Mouse (Mus musculus) midbrain, embryonic 12.5 days (tissue): ENCODE data around the gene Slc17a5. TPM values are rescaled to one million over a fixed set of nuclear protein-coding genes. Genes with fewer than 3 reads are reported as not detected.
A peak's percentile ranks its signal among the peaks of the same experiment; 100 is the strongest.
"Not testable (repeated sequence)": the region's sequence is repeated elsewhere in the genome, so short reads cannot be mapped to it uniquely, and the experiment has no call there.

Source experiments
- ATAC-seq: fragments of 200-750 bp; cut with Nextera tagmentation; 2 replicates; pipeline ENCODE4 v1.8.0; 2017; ENCODE audit warnings: low read depth, moderate TSS enrichment, moderate library complexity; ENCODE audit not compliant: low FRiP score
- H3K27ac ChIP-seq: fragments of 300-500 bp; sonication (generic); replicated peaks from 2 replicates; pipeline ENCODE4 v1.5.1; 2016; ENCODE audit warnings: mild to moderate bottlenecking
- H3K27me3 ChIP-seq: fragments of 300-500 bp; sonication (generic); 2 replicates; pipeline ENCODE4 v1.6.1; 2016; ENCODE audit warnings: mild to moderate bottlenecking
- H3K36me3 ChIP-seq: fragments of 300-500 bp; sonication (generic); 2 replicates; pipeline ENCODE4 v1.6.1; 2016
- H3K4me1 ChIP-seq: fragments of 300-500 bp; sonication (generic); 2 replicates; pipeline ENCODE4 v1.6.1; 2016
- H3K4me2 ChIP-seq: fragments of 300-500 bp; sonication (generic); replicated peaks from 2 replicates; pipeline ENCODE4 v1.6.1; 2016; ENCODE audit warnings: mild to moderate bottlenecking, moderate library complexity
- H3K4me3 ChIP-seq: fragments of 300-500 bp; sonication (generic); 2 replicates; pipeline ENCODE4 v1.5.1; 2016; ENCODE audit warnings: mild to moderate bottlenecking
- H3K9ac ChIP-seq: fragments of 300-500 bp; sonication (generic); replicated peaks from 2 replicates; pipeline ENCODE4 v1.6.1; 2016; ENCODE audit warnings: mild to moderate bottlenecking, moderate library complexity
- H3K9me3 ChIP-seq: fragments of 300-500 bp; sonication (generic); 2 replicates; pipeline ENCODE4 v1.6.1; 2016; ENCODE audit warnings: mild to moderate bottlenecking
- WGBS: fragments of 180-500 bp; shearing (Covaris S2); methylation state at CpG from one replicate; pipeline ENCODE4 v1.1.7; 2016; 5-methylcytosine and 5-hydroxymethylcytosine counted together
- polyA plus RNA-seq: library from polyadenylated mRNA; unstranded; fragments of >200 nt; fragmentation: Nextera tagmentation; extraction: Ambion mirVana; gene quantifications from 2 replicates; pipeline ENCODE4 v1.2.1, GENCODE M21; 2016

The Slc17a5 gene
- polyA plus RNA-seq, 1 experiment from 2014 or later: 13.9 TPM

GRCm38 (mm10) chr9:78491169-78491568 lies 96.7 kb downstream of the Slc17a5 start:
- H3K9me3 ChIP-seq: no peaks in the 10 kb centered on the region
- no peaks in the 10 kb centered on the region for H3K36me3 ChIP-seq
- no peaks in the 10 kb centered on the region for H3K27me3 ChIP-seq
- peaks cover 10% of the 10 kb centered on the region for H3K4me1 ChIP-seq
- H3K9ac ChIP-seq: no peak overlapping the region
- 84% methylated on average over 3 of the region's 3 CpGs for WGBS
- no peak overlapping the region for H3K4me3 ChIP-seq
- no peak for ATAC-seq
- H3K27ac ChIP-seq: no peak overlapping the region
- H3K4me2 ChIP-seq: no peak overlapping the region

- Histone ChIP-seq H3K27ac (peak within 1 kb of the TSS; percentile 58), H3K4me1 (peaks cover 10% of the 10 kb centered on the region), H3K4me3 (peak within 1 kb of the TSS; percentile 40), H3K27me3 (no peaks in the 10 kb centered on the region), H3K4me2 (peak within 1 kb of the TSS; percentile 63), H3K9me3 (no peaks in the 10 kb centered on the region), H3K36me3 (no peaks in the 10 kb centered on the region), H3K9ac (peak within 1 kb of the TSS; percentile 58)
- WGBS: 5% methylated on average over 16 of the region's 20 CpGs
- peak; percentile 78 for ATAC-seq
Measured at GRCm38 (mm10) chr9:78488890-78489420, 98.9 kb downstream of the Slc17a5 start, which contains the start of gene Eef1a1. Gene Eef1a1 (minus strand): TSS chr9:78489151.

DNA sequence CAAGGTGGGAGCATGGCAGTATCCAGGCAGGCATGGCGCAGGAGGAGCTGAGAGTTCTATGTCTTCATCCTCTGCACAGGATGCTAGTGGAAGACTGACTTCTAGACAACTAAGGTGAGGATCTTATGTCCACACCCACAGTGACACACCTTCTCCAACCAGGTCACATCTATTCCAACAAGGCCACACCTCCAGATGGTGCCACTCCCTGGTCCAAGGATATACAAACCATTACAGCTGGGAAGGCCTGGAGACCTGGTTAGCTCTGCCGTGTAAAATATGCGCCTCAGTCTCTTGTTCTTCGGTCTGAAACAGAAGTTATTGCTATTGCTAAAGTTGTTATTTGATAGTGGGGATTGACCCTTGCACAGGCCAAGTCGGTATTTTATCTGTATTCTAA lies 99.8 kb downstream of the Slc17a5 start:
- not testable (repeated sequence) for H3K4me1 ChIP-seq, H3K27ac ChIP-seq, H3K9me3 ChIP-seq, H3K36me3 ChIP-seq, H3K27me3 ChIP-seq, H3K4me3 ChIP-seq, H3K9ac ChIP-seq, ATAC-seq, H3K4me2 ChIP-seq
- 95% methylated on average over 5 of the region's 5 CpGs for WGBS

Other genes with a start within 250 kb of the Slc17a5 start
- not detected in 2 replicates for gene Gsta2, start 232.3 kb downstream of the Slc17a5 start, polyA plus RNA-seq
- gene Dppa5a, start 219.9 kb downstream of the Slc17a5 start, polyA plus RNA-seq: 0.67 TPM in 1 of 2 replicates, not detected in the other
- 2.4 and 3.6 TPM in 2 replicates for gene Ooep, start 209.3 kb downstream of the Slc17a5 start, polyA plus RNA-seq
- gene Ddx43, start 192.3 kb downstream of the Slc17a5 start, polyA plus RNA-seq: 0.15 and 0.17 TPM in 2 replicates
- gene Cgas, start 144.8 kb downstream of the Slc17a5 start, polyA plus RNA-seq: 0.39 and 0.77 TPM in 2 replicates
- 23.6 and 25.7 TPM in 2 replicates for gene Mto1, start 139.8 kb downstream of the Slc17a5 start, polyA plus RNA-seq
- 0.98 and 1.2 TPM in 2 replicates for gene Gm17324, start 139.3 kb downstream of the Slc17a5 start, polyA plus RNA-seq
- 3,350 and 3,406 TPM in 2 replicates for gene Eef1a1, start 98.9 kb downstream of the Slc17a5 start, polyA plus RNA-seq
- gene Cd109, start 27.5 kb upstream of the Slc17a5 start, polyA plus RNA-seq: 4.5 and 5.1 TPM in 2 replicates